ENCODE assay signal across 1 mouse cellular context in the genomic region with DNA sequence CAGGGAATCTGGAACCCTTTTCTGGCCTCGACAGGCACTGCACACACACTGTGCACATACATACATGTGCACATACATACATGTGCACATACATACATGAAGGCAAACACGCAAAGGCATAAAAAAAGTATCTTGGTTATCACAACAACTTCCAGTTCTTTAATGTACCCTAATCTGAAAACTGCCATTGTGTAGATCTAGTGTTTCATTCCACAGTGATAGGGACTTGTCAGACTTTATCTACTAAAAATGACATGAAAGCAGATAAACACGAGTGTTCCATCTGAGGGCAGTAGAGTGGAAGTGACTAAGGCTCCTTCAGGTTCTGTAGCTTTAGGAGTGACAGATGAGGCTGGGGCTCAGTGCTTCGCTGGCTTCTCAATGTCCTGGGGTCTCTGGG.
TF ChIP-seq lines count a peak whose summit lies in the region.

No protein-coding gene starts in this region.

TF ChIP-seq in MEL, 35 proteins besides CTCF, POLR2A, EP300 and RAD21 (continued from another document):
- TF ChIP-seq KAT2A (conservative IDR thresholded peaks at IDR 0.05; ENCODE audit: low read depth, low read length) (peak; percentile 28; the same call in 1 of the 2 replicates), USF1 (IDR thresholded peaks at IDR 0.05; ENCODE audit: low read depth, low read length) (no peak), MAFK (IDR thresholded peaks at IDR 0.05; ENCODE audit: borderline replicate concordance, low read depth, low read length) (no peak), MXI1 (IDR thresholded peaks at IDR 0.05; ENCODE audit: low read depth, low read length) (peak; percentile 61; the same call in 1 of the 2 replicates), NELFE (IDR thresholded peaks at IDR 0.05; ENCODE audit: low read depth, low read length) (no peak), MAX (IDR thresholded peaks at IDR 0.05; ENCODE audit: low read length) (no peak), ETS1 (IDR thresholded peaks at IDR 0.05; ENCODE audit: low read depth, low read length) (peak; percentile 75), TCF12 (IDR thresholded peaks at IDR 0.05; ENCODE audit: low read depth, low read length) (peak; percentile 66; the same call in 1 of the 2 replicates), CHD1 (IDR thresholded peaks at IDR 0.05; ENCODE audit: low read depth, low read length) (no peak), SMC3 (IDR thresholded peaks at IDR 0.05; ENCODE audit: low read depth, low read length) (0 out of 2 replicates have a peak, but pooled peaks have one; percentile 3)
